Mouse (Mus musculus) c-Kit-positive CD71-positive TER-119-positive erythroid progenitor cells, embryonic 14.5 days (primary cell): ENCODE measurements around the gene Arrb1.
"Not testable (repeated sequence)": the region's sequence is repeated elsewhere in the genome, so short reads cannot be mapped to it uniquely, and the experiment has no call there.

Experiments
- DNase-seq: peaks from one replicate; pipeline ENCODE4 v3.0.0-alpha.2; 2013; ENCODE audit warnings: low spot score

Gene Arrb1

DNA sequence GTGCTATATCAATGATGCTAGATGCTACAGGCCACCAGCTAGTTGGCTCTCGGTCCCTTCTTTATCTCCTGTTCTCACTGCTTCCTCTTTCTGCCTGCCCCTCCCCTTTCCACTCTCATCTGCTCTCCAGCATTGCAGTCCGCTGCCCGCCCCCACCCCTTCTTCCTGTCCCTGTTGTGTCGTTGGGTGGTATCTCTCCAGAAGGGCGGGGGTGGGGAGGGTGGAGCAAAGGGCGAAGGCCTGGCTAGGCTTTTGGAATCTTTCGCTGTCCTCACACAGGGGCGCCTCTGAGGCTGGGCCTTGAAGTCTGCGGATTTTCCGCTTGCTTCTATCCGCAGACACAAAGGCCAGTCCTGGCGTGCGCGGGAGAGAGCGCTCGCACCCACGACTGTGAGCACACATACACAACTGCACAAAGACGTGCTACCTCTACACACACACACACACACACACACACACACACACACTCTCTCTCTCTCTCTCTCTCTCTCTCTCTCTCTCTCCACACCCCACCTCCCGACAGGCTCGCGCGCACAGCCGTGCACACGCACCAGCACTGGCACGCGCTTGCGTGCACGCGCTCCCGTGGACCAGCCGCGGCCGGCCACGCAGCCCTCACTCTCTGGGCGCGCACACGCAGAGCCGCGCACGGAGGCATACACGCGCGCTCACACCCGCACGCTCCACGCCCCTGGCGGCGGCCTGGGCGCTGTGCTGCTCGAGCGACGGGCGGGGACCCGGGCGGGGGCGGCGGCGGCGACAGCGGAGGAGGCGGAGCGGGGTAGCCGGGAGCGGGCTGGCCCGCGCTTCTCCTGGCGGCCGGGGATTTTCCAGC is at the start of gene Arrb1:
TSS of gene Arrb1 (plus strand) at position 566 of the 835 bp plus-strand sequence.
- peak; percentile 84 for DNase-seq

DNA sequence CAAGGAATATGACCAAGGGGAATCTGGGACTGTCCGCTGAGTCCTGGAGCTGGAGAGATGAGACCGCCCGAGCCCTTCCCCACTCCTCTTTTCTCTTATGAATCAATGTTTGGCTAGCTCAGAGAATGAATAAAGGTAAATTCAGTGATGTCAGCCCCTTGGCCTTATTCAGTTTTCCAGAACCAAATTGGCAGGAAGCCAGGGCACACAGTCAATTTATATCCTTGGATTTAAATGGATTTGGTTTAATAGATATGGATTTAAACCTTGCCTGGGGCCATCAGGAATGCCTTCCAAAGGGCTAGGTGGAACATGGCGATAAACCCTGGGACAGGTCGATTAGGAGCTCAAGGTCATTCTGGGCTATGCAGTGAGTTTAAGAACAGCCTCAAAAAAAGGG is 45.6 kb upstream of the Arrb1 start:
- no peak for DNase-seq

DNA sequence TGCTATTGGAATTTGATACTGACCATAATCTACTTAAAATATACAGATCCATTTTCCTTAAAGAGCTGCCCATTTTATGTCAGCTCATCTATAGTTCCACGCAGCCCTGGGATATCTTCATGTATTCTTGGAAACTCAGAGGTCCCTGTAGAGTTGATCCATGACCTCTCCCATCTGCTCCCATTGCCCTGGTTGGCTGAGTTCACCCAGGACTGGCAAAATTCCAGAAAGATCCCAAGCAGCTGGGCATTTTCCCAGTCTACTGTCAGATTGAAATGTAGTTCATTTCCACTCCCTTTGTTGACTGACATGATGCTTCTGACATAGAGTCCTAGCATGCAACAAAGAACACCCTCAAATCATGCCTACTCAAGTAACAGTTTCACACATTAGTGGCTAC is 36.1 kb upstream of the Arrb1 start:
- no peak for DNase-seq

DNA sequence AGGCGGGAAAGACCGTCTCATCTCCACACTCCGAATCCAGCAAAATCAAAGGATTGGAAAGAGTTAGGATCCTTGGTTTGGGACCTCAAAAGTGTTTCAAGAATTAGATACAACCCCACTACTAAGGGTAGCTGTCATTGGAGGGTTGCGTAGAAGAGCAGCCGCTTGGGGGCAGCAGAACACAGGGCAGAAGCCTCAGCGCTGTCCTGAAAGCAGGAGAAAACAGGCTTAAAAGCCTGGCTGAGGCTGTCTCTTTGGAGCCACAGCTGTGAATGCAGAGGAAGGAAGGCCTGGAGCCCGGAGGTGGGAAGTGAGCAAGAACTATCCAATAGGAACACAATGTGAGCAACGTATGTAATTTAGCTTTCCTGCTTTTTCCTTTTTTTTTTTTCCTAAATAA is 35.1 kb upstream of the Arrb1 start:
- DNase-seq, result peak; percentile 78

GRCm38 (mm10) chr7:99500655-99501054 is 34.6 kb upstream of the Arrb1 start:
- DNase-seq, result no peak

GRCm38 (mm10) chr7:99501148-99501547 is 34.1 kb upstream of the Arrb1 start:
- peak; percentile 48 for DNase-seq

DNA sequence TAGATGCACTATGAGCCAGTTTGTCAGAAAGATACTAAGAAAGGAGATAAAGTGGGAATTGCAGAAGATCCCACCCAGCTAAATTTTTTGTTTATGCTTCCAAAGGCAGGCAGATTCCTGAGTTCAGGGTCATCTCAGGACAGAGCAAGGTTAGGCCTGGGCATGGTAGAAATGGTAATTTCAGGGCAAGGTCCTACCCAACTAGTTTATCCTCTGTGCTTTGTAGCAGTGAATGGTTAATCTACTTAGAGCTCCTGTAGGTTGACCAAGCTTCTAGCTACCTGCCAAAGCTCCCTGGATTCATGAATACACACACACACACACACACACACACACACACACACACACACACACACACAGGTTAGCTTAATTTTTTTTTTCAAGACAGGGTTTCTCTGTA is 30.7 kb upstream of the Arrb1 start:
- DNase-seq, result no peak

- DNase-seq, result not testable (repeated sequence)
Observed at GRCm38 (mm10) chr7:99508187-99508586, 27.1 kb upstream of the Arrb1 start.

DNA sequence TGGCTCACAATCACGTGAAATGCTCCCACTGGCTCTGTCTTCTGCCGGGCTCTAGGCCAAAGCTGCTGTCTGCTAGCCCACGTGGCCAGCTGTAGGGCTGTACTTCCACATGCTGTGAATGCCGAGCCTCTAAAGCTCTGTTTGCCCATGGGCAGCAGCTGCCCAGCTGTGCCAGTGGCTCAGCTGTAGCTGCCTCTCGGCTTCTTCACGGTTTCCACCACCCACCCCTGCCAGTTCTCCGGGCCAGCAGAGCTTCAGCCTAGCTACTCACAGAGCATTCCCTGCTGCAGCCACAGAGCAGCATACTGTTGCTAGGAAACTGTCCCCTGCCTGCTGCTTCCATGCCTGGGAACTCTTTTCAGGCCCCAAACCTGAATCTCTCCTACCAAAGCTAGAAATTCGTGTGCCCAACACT is 25.2 kb upstream of the Arrb1 start:
- DNase-seq, result no peak

DNA sequence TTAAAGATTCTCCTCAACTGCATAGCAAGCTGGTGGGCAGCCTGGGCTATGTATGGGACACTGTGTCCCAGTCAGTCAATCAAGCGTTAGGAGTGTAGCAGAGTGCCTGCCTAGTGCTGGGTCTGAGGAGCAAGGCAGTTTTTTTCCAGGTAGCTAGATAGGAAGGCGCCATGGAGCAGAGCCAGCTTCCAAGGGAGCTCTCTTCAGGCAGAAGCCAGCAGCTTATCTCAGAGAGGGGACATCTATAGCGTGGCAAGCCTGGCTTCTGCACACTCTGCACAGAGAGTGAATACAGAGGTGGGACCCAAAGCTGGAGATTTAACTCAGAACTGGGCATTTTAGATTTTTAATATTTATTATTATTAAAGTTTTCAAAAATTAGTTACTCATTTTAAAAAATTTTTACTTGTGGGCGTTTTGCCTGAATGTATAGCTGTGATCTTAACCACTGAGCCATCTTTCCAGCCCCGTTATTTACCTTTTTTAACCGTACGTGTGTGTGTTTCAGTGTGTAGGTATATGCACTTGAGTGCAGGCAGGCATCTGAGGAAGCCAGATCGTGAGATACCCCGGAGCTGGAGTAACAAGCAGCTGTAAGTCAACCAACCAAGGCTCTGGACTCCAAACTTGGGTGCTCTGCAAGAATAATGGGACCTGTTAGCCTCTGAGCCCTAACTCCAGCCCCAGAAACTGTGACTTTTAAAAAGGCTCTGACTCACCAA is 19.0 kb upstream of the Arrb1 start:
- DNase-seq, result no peak

- DNase-seq, result no peak
Observed at GRCm38 (mm10) chr7:99516814-99517157, 18.5 kb upstream of the Arrb1 start.

DNA sequence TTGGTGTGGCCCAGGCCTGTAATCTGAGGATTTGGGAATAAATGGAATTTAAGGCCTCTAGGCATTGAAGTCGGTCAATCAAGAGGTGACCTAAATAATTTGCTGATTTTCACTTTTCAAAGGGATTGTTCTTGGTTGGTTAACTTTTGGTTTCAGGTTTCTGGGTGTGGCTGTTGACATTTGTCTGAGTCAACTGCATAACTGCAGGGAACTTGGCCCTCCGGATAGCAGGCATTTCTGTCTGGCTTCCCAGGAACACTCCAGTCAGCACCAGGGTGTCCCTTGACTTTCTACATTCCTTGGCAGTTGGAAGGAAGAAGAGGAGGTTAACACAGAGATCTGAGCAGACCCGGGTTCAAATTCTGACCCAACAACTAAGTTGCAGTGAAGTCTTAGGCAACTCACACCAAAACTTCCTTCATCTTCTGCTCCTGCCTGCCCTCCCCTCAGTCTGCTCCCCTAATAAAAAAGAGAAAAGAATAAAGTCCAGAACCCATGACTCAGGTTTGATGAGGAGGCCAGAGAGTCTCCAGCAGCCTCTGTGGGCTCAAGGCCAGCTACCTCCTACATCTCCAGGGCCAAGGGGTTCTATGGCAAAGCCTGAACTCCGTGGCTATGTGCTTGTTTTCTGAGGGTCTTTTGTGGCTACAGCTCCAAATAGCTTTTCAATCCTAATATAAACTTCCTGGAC is 16.2 kb upstream of the Arrb1 start:
- DNase-seq, result no peak

GRCm38 (mm10) chr7:99523121-99523520 is 12.1 kb upstream of the Arrb1 start:
- DNase-seq, result no peak

DNA sequence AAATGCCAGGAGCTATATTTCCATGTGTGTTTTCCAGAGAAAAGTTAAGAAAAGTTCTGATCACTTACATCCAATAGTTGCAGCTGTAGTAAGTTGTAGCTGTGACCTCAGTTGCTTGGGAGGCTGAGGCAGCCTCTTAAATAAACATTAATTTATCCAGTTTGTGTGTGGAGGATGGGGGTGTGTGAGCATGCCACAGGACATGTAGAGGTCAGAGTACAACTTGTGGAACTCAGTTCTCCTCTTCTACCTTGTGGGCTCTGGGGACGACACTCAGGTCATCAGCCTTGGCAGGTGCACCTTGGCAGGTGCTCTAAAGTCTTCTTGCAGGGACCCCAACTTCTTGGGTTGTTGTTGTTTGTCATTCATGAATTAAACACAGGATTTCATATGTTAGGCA is 11.4 kb upstream of the Arrb1 start:
- DNase-seq, result no peak

DNA sequence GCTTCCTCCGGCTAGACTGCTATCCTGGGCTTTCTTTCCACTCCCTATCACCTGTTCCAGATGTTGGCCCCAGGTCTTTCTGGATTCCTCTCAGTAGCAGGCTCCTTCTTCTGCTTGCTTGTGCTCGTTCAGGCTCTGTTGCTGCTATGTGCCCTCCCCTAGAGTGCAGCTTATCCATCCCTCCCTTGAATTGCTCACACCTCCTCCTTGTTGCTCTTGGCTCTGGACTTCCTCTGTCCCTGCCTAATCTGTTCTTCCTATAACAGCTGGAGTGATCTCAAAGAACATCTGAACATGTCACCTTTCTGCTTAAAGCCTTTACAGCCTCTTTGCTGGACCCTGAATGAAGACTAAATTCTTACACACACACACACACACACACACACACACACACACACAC is 6.7 kb upstream of the Arrb1 start:
- no peak for DNase-seq

DNA sequence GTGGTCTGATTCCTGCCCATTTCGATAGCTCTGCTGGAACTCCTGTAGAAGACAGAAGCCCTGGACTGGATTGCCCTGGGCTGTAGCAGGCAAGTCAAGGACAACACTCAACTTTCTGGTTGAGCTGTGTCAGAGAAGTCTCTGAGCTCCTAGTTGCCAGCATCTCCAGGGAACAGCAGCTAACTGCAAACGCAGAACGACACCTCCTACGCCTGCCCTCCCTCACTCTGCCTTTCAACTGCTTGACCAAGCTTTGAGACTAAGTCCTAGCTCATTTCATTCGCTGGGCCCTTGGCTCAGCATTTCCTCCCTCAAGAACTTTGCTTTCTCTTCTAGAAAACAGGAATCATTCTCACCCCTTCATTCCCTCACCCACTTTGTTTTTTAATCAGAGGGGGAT is 5.9 kb upstream of the Arrb1 start:
- no peak for DNase-seq

DNA sequence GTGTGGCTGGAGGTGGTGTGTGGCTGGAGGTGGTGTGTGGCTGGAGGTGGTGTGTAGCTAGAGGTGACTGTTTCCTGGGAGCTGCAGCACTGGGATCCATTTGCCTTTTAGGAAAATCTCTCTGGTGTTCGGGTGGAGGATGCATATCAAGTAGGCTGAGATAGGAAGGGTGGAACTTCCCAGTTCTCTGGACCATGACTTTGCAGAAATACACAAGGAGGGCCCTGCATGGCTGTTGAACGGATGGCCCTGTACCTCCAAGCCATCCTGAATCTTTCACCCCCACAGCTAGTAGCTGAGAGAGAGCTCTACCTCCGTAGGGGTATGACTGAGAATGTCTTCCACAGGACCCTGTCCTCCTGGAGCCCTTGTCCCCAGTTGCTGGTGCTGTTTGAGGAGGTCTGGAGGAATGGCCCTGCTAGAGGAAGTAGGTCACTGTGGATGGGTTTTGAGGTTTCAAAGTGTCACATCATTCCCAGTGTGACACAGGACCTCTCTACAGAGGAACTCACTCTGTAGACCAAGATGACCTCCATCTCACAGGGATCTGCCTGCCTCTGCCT is 3.8 kb upstream of the Arrb1 start:
- DNase-seq, result peak; percentile 69

DNA sequence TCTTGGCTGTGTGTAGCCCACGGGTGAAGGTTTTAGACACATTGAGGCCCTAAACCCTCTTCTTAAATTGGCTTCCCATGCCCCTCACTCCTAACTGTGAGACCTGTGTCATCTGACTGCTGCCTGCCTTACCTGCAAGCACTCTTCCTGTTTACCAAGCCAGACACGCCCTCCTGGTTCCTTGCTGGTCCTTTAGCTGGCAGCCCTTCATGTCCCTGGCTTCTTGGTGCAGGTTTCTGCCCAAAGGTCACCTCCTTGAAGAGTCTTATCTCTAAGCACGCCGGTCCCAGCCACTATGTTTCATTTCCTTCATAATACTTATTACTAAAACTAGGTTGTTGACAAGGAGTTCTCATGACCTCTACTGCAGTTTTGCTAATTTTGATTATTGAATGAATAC is 2.7 kb upstream of the Arrb1 start:
- DNase-seq, result no peak

GRCm38 (mm10) chr7:99533600-99533999 is 1.7 kb upstream of the Arrb1 start:
- DNase-seq, result no peak

DNA sequence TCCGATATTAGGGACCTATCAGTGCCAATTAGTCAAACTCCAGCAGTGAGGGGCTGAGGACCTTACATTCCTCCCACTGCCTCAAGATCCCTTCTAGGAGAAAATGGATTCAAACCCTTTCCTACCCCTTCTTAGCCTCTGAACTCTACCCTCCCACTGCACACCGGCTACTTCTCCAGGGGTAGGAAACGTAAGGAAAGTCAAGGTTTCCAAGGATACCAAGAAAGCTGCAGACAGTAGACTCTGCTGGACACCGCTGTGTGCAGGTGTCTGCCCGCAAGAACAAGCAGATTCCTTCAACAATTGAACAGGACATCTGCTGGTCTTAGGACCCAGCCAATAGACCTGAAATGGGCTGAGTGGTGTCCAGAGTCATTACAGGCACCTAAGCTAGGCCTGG is 765 bp upstream of the Arrb1 start:
- DNase-seq, result no peak

DNA sequence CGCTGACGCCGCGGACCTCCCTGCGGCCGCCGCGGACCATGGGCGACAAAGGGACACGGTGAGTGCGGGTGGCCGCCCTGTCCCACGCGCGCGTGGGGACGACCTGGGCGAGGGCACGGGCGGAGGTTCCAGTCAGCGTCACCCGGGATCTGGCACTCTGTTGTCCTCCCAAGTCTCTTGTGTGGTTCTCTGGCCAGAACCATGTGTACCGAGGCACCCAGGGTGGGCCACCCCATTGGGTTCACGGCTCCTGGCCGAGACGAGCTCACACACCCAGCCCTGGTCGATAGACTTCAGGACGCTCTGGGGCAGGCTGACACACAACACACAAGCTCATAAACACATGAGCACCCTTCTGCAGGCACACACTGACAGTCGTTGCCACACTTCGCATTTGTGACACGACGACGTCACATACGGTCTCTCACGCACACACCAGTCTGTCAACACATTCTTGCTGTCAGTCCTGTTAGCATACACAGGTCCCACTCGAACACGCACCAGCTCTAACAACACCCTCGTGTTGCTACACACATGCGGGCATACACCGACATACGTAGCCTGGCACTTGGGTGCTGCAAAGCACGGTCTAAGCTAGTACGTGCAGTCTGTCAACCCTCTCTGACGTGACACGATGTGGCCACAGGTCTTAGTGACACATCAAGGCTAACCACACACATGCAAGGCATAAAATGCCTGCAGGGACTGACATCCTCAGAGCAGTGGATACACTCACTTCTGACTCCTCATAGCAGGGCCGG is 655 bp downstream of the Arrb1 start:
- peak; percentile 48 for DNase-seq

DNA sequence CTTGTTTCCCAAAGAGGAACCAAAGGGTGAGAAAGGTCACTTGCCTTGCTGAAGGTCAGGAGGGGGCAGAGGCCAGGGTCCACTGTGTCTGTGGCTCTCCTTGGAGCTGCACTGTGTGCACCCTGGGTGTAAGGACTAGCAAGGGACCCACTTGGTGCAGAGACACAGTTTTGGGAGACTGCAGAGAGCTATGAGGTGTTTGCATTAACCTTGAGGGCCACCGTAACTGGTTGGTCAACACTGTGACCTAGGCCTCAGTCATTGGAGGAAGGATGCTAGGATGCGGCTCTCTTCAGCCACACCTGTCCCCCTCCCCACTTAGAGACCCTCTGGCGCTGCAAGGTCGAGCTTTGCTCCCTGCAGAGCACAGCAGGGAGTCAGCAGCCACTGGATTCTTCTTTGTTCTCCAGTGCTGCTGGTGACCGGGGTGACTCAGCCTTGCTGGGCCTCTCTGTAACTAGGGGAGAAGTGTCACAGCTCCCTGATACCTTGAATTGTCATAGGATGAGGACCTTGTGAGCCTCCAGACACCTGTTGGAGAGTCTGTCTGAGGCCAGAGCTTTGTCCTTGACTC is 2.0 kb downstream of the Arrb1 start:
- no peak for DNase-seq
